19 mouse cellular contexts compared by ENCODE assay signal in genomic region chr19:45002301-45002700, GRCm38 (mm10). TPM values are rescaled to one million over a fixed set of nuclear protein-coding genes. Genes with fewer than 3 reads are reported as not detected.
DNase-seq lines count a peak whose midpoint lies in the region; ATAC-seq and TF ChIP-seq lines count a peak whose summit lies in the region.
"Had no signal": no experiment of that assay in that cellular context is flagged by ENCODE, and none has a peak within 500 bp of the region (broad histone marks: within the 10 kb centered on the region; RNA-seq: fewer than 3 reads in every experiment).

No protein-coding gene starts in this region.

- peak; percentile 45; the same call in 1 of the 2 replicates for TF ChIP-seq CTCF in cerebellum, adult 2 months (IDR thresholded peaks at IDR 0.05; ENCODE audit: borderline replicate concordance, insufficient read depth, low read depth, low read length)
- 0 out of 2 replicates have a peak, but pooled peaks have one; percentile 12 for TF ChIP-seq CTCF in olfactory bulb, adult 2 months (IDR thresholded peaks at IDR 0.05; ENCODE audit: insufficient read depth, low read depth, low read length)

- TF ChIP-seq POLR2A in cerebellum, adult 2 months (IDR thresholded peaks at IDR 0.05; ENCODE audit: borderline replicate concordance, insufficient read depth, low read length), result no peak
- no peak for TF ChIP-seq POLR2A in olfactory bulb, adult 2 months (IDR thresholded peaks at IDR 0.05; ENCODE audit: insufficient read depth, low read depth, low read length)

- WGBS in cerebellum, adult 2 months, result 54% methylated on average over 3 of the region's 3 CpGs
- WGBS in kidney, embryonic 16.5 days, result 70% methylated on average over 3 of the region's 3 CpGs
- WGBS in olfactory bulb, adult 2 months, result 52% methylated on average over 3 of the region's 3 CpGs

- no peak overlapping the region for H3K4me3 ChIP-seq in cerebellum, adult 2 months (replicated peaks; ENCODE audit: insufficient read depth, low read depth, low read length)
- H3K4me3 ChIP-seq in kidney, embryonic 16.5 days (ENCODE audit: low read length), result no peak overlapping the region
- peak overlapping the region; percentile 7 for H3K4me3 ChIP-seq in megakaryocyte, embryonic 14.5 days (replicated peaks)
- no peak overlapping the region for H3K4me3 ChIP-seq in olfactory bulb, adult 2 months (ENCODE audit: insufficient read depth, low read depth, low read length)
- H3K4me3 ChIP-seq: erythroblast, embryonic 14.5 days; limb, embryonic 13.5 days; neural tube, embryonic 13.5 days; stomach, embryonic 15.5 days had no signal

- no peak overlapping the region for H3K9ac ChIP-seq in kidney, embryonic 16.5 days (replicated peaks; ENCODE audit: low read length)
- H3K9ac ChIP-seq: limb, embryonic 13.5 days; neural tube, embryonic 13.5 days; stomach, embryonic 15.5 days had no signal

- no peaks in the 10 kb centered on the region for H3K9me3 ChIP-seq in kidney, embryonic 16.5 days (ENCODE audit: low read length)
- no peaks in the 10 kb centered on the region for H3K9me3 ChIP-seq in megakaryocyte, embryonic 14.5 days
- H3K9me3 ChIP-seq: limb, embryonic 13.5 days; neural tube, embryonic 13.5 days; stomach, embryonic 15.5 days had no signal

- no peak overlapping the region for H3K27ac ChIP-seq in cerebellum, adult 2 months (ENCODE audit: insufficient read depth, low read length)
- H3K27ac ChIP-seq in kidney, embryonic 16.5 days (ENCODE audit: low read length), result no peak overlapping the region
- H3K27ac ChIP-seq in olfactory bulb, adult 2 months (ENCODE audit: insufficient read depth, low read depth, low read length), result no peak overlapping the region
- H3K27ac ChIP-seq: limb, embryonic 13.5 days; neural tube, embryonic 13.5 days; stomach, embryonic 15.5 days had no signal

- intact Hi-C loops in left cerebral cortex, postnatal 4 days (cut with DNase I), result no loop called here

- no peaks in the 10 kb centered on the region for H3K27me3 ChIP-seq in cerebellum, adult 2 months (ENCODE audit: control insufficient read depth, insufficient read depth, low read length)
- H3K27me3 ChIP-seq in kidney, embryonic 16.5 days (ENCODE audit: insufficient read depth, low read length), result no peaks in the 10 kb centered on the region
- peaks cover 13% of the 10 kb centered on the region for H3K27me3 ChIP-seq in megakaryocyte, embryonic 14.5 days (replicated peaks)
- H3K27me3 ChIP-seq: limb, embryonic 13.5 days; neural tube, embryonic 13.5 days; stomach, embryonic 15.5 days had no signal

- no peak for ATAC-seq in kidney, embryonic 16.5 days (ENCODE audit: low FRiP score, low TSS enrichment)
- ATAC-seq in megakaryocyte, adult 5-6 weeks (ENCODE audit: poor library complexity, severe bottlenecking), result no peak
- ATAC-seq: hindbrain, embryonic 16.5 days; midbrain, embryonic 16.5 days had no signal

- no peak overlapping the region for H3K4me2 ChIP-seq in kidney, embryonic 16.5 days (replicated peaks; ENCODE audit: low read depth, low read length)
- H3K4me2 ChIP-seq: limb, embryonic 13.5 days; neural tube, embryonic 13.5 days; stomach, embryonic 15.5 days had no signal

- no peak for DNase-seq in cerebellum, adult 2 months
- DNase-seq in cerebellum, adult 18-20 months, result no peak
- DNase-seq in kidney, adult 9 months, result peak; percentile 43
- DNase-seq in left cerebral cortex, postnatal 4 days, result no peak
- DNase-seq: cerebellum, adult 9-10 months; heart, postnatal 14 days; lung, postnatal 14 days; retina, postnatal 1 day; thymus, postnatal 25 days had no signal

- H3K4me1 ChIP-seq in cerebellum, adult 2 months (ENCODE audit: control insufficient read depth, insufficient read depth, low read length), result peaks cover 11% of the 10 kb centered on the region
- H3K4me1 ChIP-seq in kidney, embryonic 16.5 days (ENCODE audit: insufficient read depth, low read length), result peaks cover 17% of the 10 kb centered on the region
- H3K4me1 ChIP-seq in megakaryocyte, embryonic 14.5 days, result peaks cover 51% of the 10 kb centered on the region
- H3K4me1 ChIP-seq in olfactory bulb, adult 2 months (ENCODE audit: control insufficient read depth, insufficient read depth, low read length), result peaks cover 17% of the 10 kb centered on the region

- H3K36me3 ChIP-seq in kidney, embryonic 16.5 days (ENCODE audit: insufficient read depth, low read length), result peaks cover 20% of the 10 kb centered on the region; the same call in 1 of the 2 replicates
- peaks cover 48% of the 10 kb centered on the region for H3K36me3 ChIP-seq in megakaryocyte, embryonic 14.5 days (replicated peaks; ENCODE audit: low read length)

RNA-seq across cellular contexts. Expression of gene Twnk, which starts 3.2 kb away (rescaled TPM):
- polyA plus RNA-seq in cerebellum, adult 2 months (2012; rRNA removed), result 11.2 and 11.7 TPM in 2 replicates
- 28.4 and 31.5 TPM in 2 replicates for polyA plus RNA-seq in kidney, embryonic 16.5 days (2015; fragmentation: Nextera tagmentation; extraction: Ambion mirVana)
- 2.0 and 7.3 TPM in 2 replicates for polyA plus RNA-seq in megakaryocyte, embryonic 14.5 days (2012; ENCODE audit: insufficient read depth, low replicate concordance)
- 6.2 and 6.3 TPM in 2 replicates for total RNA-seq in megakaryocyte, adult 5-6 weeks (2015)
- 6.5 and 6.8 TPM in 2 replicates for total RNA-seq in megakaryocyte, adult 5-6 weeks (2017)
- not detected in 2 replicates for polyA plus RNA-seq in olfactory bulb, adult 2 months (2012; ENCODE audit: insufficient read depth, insufficient read length, low replicate concordance, missing spikeins)
- 10 to 100 TPM; 16.0 to 17.3 TPM for total RNA-seq in left cerebral cortex, postnatal 4 days (2021)

RNA-seq across cellular contexts. Expression of gene Mrpl43, which starts 3.9 kb away (rescaled TPM):
- polyA plus RNA-seq in cerebellum, adult 2 months (2012; rRNA removed), result 86.7 and 88.3 TPM in 2 replicates
- polyA plus RNA-seq in kidney, embryonic 16.5 days (2015; fragmentation: Nextera tagmentation; extraction: Ambion mirVana), result 69.5 and 72.8 TPM in 2 replicates
- polyA plus RNA-seq in megakaryocyte, embryonic 14.5 days (2012; ENCODE audit: insufficient read depth, low replicate concordance), result 76.4 and 192 TPM in 2 replicates
- 35.9 and 47.9 TPM in 2 replicates for total RNA-seq in megakaryocyte, adult 5-6 weeks (2015)
- 25.3 and 29.3 TPM in 2 replicates for total RNA-seq in megakaryocyte, adult 5-6 weeks (2017)
- not detected in 2 replicates for polyA plus RNA-seq in olfactory bulb, adult 2 months (2012; ENCODE audit: insufficient read depth, insufficient read length, low replicate concordance, missing spikeins)
- total RNA-seq in left cerebral cortex, postnatal 4 days (2021), result 10 to 100 TPM; 41.3 to 41.6 TPM

RNA-seq across cellular contexts. Expression of gene Lzts2, which starts 11.9 kb away (rescaled TPM):
- polyA plus RNA-seq in cerebellum, adult 2 months (2012; rRNA removed), result 54.1 and 56.3 TPM in 2 replicates
- 57.5 and 59.2 TPM in 2 replicates for polyA plus RNA-seq in kidney, embryonic 16.5 days (2015; fragmentation: Nextera tagmentation; extraction: Ambion mirVana)
- polyA plus RNA-seq in megakaryocyte, embryonic 14.5 days (2012; ENCODE audit: insufficient read depth, low replicate concordance), result 59.9 and 91.6 TPM in 2 replicates
- 0.32 and 0.36 TPM in 2 replicates for total RNA-seq in megakaryocyte, adult 5-6 weeks (2015)
- 0.37 and 0.51 TPM in 2 replicates for total RNA-seq in megakaryocyte, adult 5-6 weeks (2017)
- polyA plus RNA-seq in olfactory bulb, adult 2 months (2012; ENCODE audit: insufficient read depth, insufficient read length, low replicate concordance, missing spikeins), result not detected in 2 replicates
- 10 to 100 TPM; 30.2 to 35.1 TPM for total RNA-seq in left cerebral cortex, postnatal 4 days (2021)

RNA-seq across cellular contexts. Expression of gene Sema4g, which starts 13.4 kb away (rescaled TPM):
- 90.3 and 101 TPM in 2 replicates for polyA plus RNA-seq in cerebellum, adult 2 months (2012; rRNA removed)
- 6.5 and 7.0 TPM in 2 replicates for polyA plus RNA-seq in kidney, embryonic 16.5 days (2015; fragmentation: Nextera tagmentation; extraction: Ambion mirVana)
- 0.53 TPM in 1 of 2 replicates, not detected in the other for polyA plus RNA-seq in megakaryocyte, embryonic 14.5 days (2012; ENCODE audit: insufficient read depth, low replicate concordance)
- not detected in 2 replicates for total RNA-seq in megakaryocyte, adult 5-6 weeks (2015)
- not detected in 2 replicates for total RNA-seq in megakaryocyte, adult 5-6 weeks (2017)
- 101 TPM in 1 of 2 replicates, not detected in the other for polyA plus RNA-seq in olfactory bulb, adult 2 months (2012; ENCODE audit: insufficient read depth, insufficient read length, low replicate concordance, missing spikeins)
- 100 to 1,000 TPM; 116 to 123 TPM for total RNA-seq in left cerebral cortex, postnatal 4 days (2021)

RNA-seq across cellular contexts. Expression of gene Pdzd7, which starts 43.2 kb away (rescaled TPM):
- polyA plus RNA-seq in cerebellum, adult 2 months (2012; rRNA removed), result 7.6 and 9.1 TPM in 2 replicates
- polyA plus RNA-seq in kidney, embryonic 16.5 days (2015; fragmentation: Nextera tagmentation; extraction: Ambion mirVana), result 0.82 and 0.89 TPM in 2 replicates
- 0.02 TPM in 1 of 2 replicates, not detected in the other for polyA plus RNA-seq in megakaryocyte, embryonic 14.5 days (2012; ENCODE audit: insufficient read depth, low replicate concordance)
- total RNA-seq in megakaryocyte, adult 5-6 weeks (2015), result not detected in 2 replicates
- total RNA-seq in megakaryocyte, adult 5-6 weeks (2017), result not detected in 2 replicates
- polyA plus RNA-seq in olfactory bulb, adult 2 months (2012; ENCODE audit: insufficient read depth, insufficient read length, low replicate concordance, missing spikeins), result not detected in 2 replicates
- 1 to 10 TPM; 8.0 to 8.2 TPM for total RNA-seq in left cerebral cortex, postnatal 4 days (2021)
- polyA plus RNA-seq: erythroblast, embryonic 14.5 days had no signal

Comparison
In these comparisons a context has a peak if more than half of its experiments do, and no peak if none do; other contexts are left out.
1. RNA of gene Lzts2, which starts 11.9 kb away (polyA plus RNA-seq): 59.9 to 91.6 TPM in megakaryocyte, embryonic 14.5 days, 57.5 to 59.2 TPM in kidney, embryonic 16.5 days and 54.1 to 56.3 TPM in cerebellum, adult 2 months; not detected in olfactory bulb, adult 2 months; every median in the first group is over 10 times any median in the second.